Mouse (Mus musculus) lung, embryonic 14.5 days (tissue): ENCODE results near the gene Tmem52b. TPM values are rescaled to one million over a fixed set of nuclear protein-coding genes. Genes with fewer than 3 reads are reported as not detected.

Experiments used
- ATAC-seq: fragments of 200-750 bp; cut with Nextera tagmentation; 2 replicates; pipeline ENCODE4 v1.8.0; 2017; ENCODE audit warnings: mild to moderate bottlenecking, moderate TSS enrichment, moderate library complexity; ENCODE audit not compliant: insufficient read depth
- DNase-seq: peaks from one replicate; pipeline ENCODE4 v3.0.0-alpha.2; 2015
- H3K27ac ChIP-seq: fragments of 300-500 bp; sonication (generic); 2 replicates; pipeline ENCODE4 v1.5.1; 2014; ENCODE audit warnings: low read depth, mild to moderate bottlenecking, moderate library complexity
- H3K27me3 ChIP-seq: fragments of 300-500 bp; sonication (generic); 2 replicates; pipeline ENCODE4 v1.6.1; 2014; ENCODE audit warnings: low read length, control low read depth; ENCODE audit not compliant: insufficient read depth
- H3K36me3 ChIP-seq: fragments of 300-500 bp; sonication (generic); 2 replicates; pipeline ENCODE4 v1.6.1; 2014; ENCODE audit warnings: control low read depth; ENCODE audit not compliant: insufficient read depth
- H3K4me1 ChIP-seq: fragments of 300-500 bp; sonication (generic); 2 replicates; pipeline ENCODE4 v1.6.1; 2014; ENCODE audit warnings: antibody characterized with exemption, control low read depth; ENCODE audit not compliant: insufficient read depth
- H3K4me2 ChIP-seq: fragments of 300-500 bp; sonication (generic); 2 replicates; pipeline ENCODE4 v1.6.1; 2014; ENCODE audit warnings: mild to moderate bottlenecking
- H3K4me3 ChIP-seq: fragments of 300-500 bp; sonication (generic); 2 replicates; pipeline ENCODE4 v1.5.1; 2014; ENCODE audit warnings: low read depth, low read length
- H3K9ac ChIP-seq: fragments of 300-500 bp; sonication (generic); 2 replicates; pipeline ENCODE4 v1.6.1; 2014
- H3K9me3 ChIP-seq: fragments of 300-500 bp; sonication (generic); 2 replicates; pipeline ENCODE4 v1.6.1; 2016; ENCODE audit warnings: low read depth, low read length, control low read depth
- CTCF ChIP-seq: IDR thresholded peaks from 2 replicates; pipeline ENCODE4 v1.5.1; 2016; ENCODE audit warnings: antibody characterized with exemption, low read depth
- WGBS: fragments of 180-500 bp; shearing (Covaris S2); extraction: QIAGEN DNeasy Blood & Tissue Kit; methylation state at CpG from one replicate; pipeline ENCODE4 v1.1.7; 2014; 5-methylcytosine and 5-hydroxymethylcytosine counted together
- polyA plus RNA-seq: library from polyadenylated mRNA; unstranded; fragments of >200 nt; fragmentation: Nextera tagmentation; extraction: Ambion mirVana; gene quantifications from 2 replicates; pipeline ENCODE4 v1.2.1, GENCODE M21; 2014

The Tmem52b gene
- polyA plus RNA-seq, 1 experiment from 2014 or later, result 0.55 TPM

- no peak overlapping the region for H3K4me3 ChIP-seq
- peak overlapping the region; percentile 26; the same call in 1 of the 2 replicates for H3K27ac ChIP-seq
- TF ChIP-seq CTCF, result no peak
- no peaks in the 10 kb centered on the region for H3K27me3 ChIP-seq
- no peaks in the 10 kb centered on the region for H3K36me3 ChIP-seq
- DNase-seq, result no peak
- peaks cover 17% of the 10 kb centered on the region for H3K4me1 ChIP-seq
- no peaks in the 10 kb centered on the region for H3K9me3 ChIP-seq
- H3K4me2 ChIP-seq, result no peak overlapping the region
- H3K9ac ChIP-seq, result no peak overlapping the region
- WGBS, result 41% methylated on average over 2 of the region's 2 CpGs
- no peak for ATAC-seq
These were observed 2.0 kb downstream of the Tmem52b start for GRCm38 (mm10) chr6:129514376-129514775.

DNA sequence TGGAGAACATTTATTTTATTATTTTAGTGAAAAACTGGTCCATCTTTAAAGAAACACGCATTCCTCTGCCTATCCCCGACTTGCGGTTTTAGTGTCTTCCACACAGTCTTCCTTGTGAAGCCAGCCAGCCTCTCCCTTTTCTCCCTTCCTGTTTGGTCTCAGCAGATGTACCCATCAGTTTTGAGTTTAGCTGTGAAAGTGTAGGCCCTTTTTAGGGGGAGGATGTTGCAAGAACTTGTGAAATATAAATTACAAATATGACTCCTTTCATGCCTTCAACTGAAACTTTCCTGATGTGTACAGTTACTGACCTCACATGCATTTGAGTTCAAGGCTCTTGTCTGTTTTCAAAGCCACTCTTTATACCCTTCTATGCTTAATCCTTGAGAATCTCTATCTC is 2.7 kb downstream of the Tmem52b start:
- ATAC-seq (no peak), DNase-seq (no peak)
- WGBS, result 84% methylated on average over 3 of the region's 3 CpGs
- TF ChIP-seq CTCF, result no peak
- Histone ChIP-seq H3K36me3 (no peaks in the 10 kb centered on the region), H3K4me2 (no peak overlapping the region), H3K4me1 (peaks cover 17% of the 10 kb centered on the region), H3K27me3 (no peaks in the 10 kb centered on the region), H3K27ac (no peak overlapping the region), H3K9ac (no peak overlapping the region), H3K4me3 (no peak overlapping the region), H3K9me3 (no peaks in the 10 kb centered on the region)

- H3K4me2 ChIP-seq, result no peak overlapping the region
- H3K9ac ChIP-seq, result no peak overlapping the region
- peaks cover 17% of the 10 kb centered on the region for H3K4me1 ChIP-seq
- 86% methylated on average over 10 of the region's 10 CpGs for WGBS
- H3K4me3 ChIP-seq, result no peak overlapping the region
- H3K9me3 ChIP-seq, result no peaks in the 10 kb centered on the region
- H3K36me3 ChIP-seq, result no peaks in the 10 kb centered on the region
- H3K27me3 ChIP-seq, result no peaks in the 10 kb centered on the region
- DNase-seq (no peak), ATAC-seq (no peak)
- H3K27ac ChIP-seq, result no peak overlapping the region
- TF ChIP-seq CTCF, result no peak
These were observed 4.0 kb downstream of the Tmem52b start for GRCm38 (mm10) chr6:129516388-129516787.

DNA sequence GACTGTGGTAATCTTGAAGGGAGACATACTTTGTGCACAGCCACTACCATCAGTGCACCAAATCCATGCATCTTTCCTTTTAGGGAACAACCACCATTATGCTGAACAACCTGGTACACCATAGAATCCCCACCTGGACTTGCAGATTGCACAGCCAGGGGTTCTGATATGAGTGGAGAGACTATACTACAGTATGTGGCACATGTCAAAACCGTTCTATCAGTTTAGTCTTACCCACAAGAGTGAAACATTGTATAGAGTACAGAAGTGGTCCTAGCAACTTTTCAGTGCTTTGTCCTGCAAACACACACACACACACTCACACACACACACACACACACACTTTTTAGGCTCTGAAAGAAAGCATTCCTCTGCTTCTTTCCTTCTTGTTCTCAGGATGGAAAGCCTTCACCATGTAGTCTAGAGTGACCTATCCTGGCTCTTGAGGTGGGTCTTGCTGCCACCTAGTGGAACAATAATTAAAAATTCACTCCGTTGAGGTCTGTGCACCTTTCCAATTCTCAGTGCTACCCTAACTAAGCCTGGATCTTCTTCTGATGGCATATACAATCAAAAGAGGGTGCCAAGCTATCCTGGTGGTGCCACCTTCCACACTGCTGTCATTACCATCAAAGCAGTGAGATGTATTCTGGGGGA is 5.5 kb downstream of the Tmem52b start:
- Histone ChIP-seq H3K27ac (no peak overlapping the region), H3K4me3 (no peak overlapping the region), H3K36me3 (no peaks in the 10 kb centered on the region), H3K4me1 (peaks cover 14% of the 10 kb centered on the region), H3K4me2 (no peak overlapping the region), H3K27me3 (no peaks in the 10 kb centered on the region), H3K9me3 (no peaks in the 10 kb centered on the region), H3K9ac (no peak overlapping the region)
- WGBS, result 49% methylated on average over 2 of the region's 2 CpGs
- ATAC-seq (peak; percentile 78), DNase-seq (peak; percentile 86)
- peak; percentile 70 for TF ChIP-seq CTCF

DNA sequence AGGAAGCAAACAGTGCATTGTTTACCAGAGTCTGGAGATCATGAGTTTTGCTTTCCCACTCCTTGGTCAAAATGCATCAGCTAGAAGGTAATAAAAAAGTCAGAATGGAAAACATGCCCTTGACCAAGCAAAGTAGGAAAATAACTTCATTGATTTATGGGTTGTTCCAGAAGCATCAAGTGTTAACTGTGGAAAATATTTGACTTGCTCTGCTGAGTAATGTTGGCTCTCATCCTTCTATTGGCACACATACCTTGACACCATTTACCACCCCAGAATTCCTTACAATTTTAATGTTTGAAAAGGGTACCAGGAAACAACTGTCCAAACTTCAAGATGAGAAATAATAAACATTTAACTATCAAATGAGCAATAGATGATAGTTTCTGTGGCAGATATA is 13.7 kb downstream of the Tmem52b start:
- no peak overlapping the region for H3K4me3 ChIP-seq
- ATAC-seq (no peak), DNase-seq (no peak)
- no peaks in the 10 kb centered on the region for H3K27me3 ChIP-seq
- TF ChIP-seq CTCF, result no peak
- no peak overlapping the region for H3K27ac ChIP-seq
- no peak overlapping the region for H3K4me2 ChIP-seq
- H3K4me1 ChIP-seq, result no peaks in the 10 kb centered on the region
- no peak overlapping the region for H3K9ac ChIP-seq
- H3K36me3 ChIP-seq, result no peaks in the 10 kb centered on the region
- no peaks in the 10 kb centered on the region for H3K9me3 ChIP-seq

DNA sequence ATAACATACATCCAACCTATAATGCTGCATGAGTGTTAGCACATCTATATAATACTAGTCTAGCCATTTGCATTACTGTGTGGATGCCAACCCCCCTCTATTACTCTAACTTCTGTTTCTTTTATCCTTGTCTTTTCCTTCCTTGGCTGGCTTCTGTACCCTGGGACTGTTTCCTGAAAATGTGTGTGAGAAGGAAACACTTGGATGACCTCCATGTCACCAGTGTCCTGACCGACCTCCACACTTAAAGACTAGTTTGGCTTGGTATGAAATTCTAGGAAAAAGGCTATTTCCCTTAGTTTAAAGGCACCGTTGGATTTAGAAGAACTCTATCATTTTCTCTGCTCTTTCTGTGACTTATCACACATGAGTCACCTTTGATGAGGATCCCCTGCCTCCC is 15.1 kb downstream of the Tmem52b start:
- Histone ChIP-seq H3K9ac (no peak overlapping the region), H3K4me3 (no peak overlapping the region), H3K4me1 (no peaks in the 10 kb centered on the region), H3K9me3 (no peaks in the 10 kb centered on the region), H3K36me3 (no peaks in the 10 kb centered on the region), H3K27ac (no peak overlapping the region), H3K4me2 (no peak overlapping the region), H3K27me3 (no peaks in the 10 kb centered on the region)
- WGBS, result 71% methylated on average over 2 of the region's 2 CpGs
- ATAC-seq (no peak), DNase-seq (no peak)
- no peak for TF ChIP-seq CTCF

DNA sequence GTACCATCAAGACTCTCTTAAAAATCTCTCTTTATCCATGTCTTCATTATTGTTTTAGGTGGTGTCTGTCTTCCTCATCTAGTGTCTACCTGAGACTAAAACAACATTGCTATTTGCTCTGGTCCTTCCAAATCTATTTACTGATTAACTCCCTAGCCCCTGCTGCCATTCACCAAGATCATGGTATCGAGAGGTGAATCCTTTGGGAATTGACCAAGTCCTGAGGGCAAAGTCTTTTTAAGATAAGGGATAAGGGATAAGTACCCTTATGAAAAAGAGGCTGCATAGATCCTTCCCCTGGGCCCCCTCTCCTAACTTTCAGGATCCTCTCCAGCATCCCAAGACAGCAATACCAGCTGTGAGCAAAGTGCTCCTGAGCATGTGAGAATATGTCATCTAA is 17.2 kb downstream of the Tmem52b start:
- Histone ChIP-seq H3K27me3 (no peaks in the 10 kb centered on the region), H3K4me2 (no peak overlapping the region), H3K36me3 (no peaks in the 10 kb centered on the region), H3K27ac (no peak overlapping the region), H3K9me3 (no peaks in the 10 kb centered on the region), H3K4me1 (0 out of 2 replicates have a peak, but pooled peaks cover under 1% of the 10 kb centered on the region), H3K9ac (no peak overlapping the region), H3K4me3 (no peak overlapping the region)
- 56% methylated on average over 1 of the region's 1 CpGs for WGBS
- DNase-seq, result no peak
- no peak for TF ChIP-seq CTCF
- no peak for ATAC-seq

GRCm38 (mm10) chr6:129530261-129530660 is 17.9 kb downstream of the Tmem52b start:
- H3K9ac ChIP-seq, result no peak overlapping the region
- H3K9me3 ChIP-seq, result no peaks in the 10 kb centered on the region
- no peak overlapping the region for H3K4me2 ChIP-seq
- no peak overlapping the region for H3K27ac ChIP-seq
- no peak for DNase-seq
- no peak overlapping the region for H3K4me3 ChIP-seq
- ATAC-seq, result no peak
- TF ChIP-seq CTCF, result no peak
- H3K36me3 ChIP-seq, result no peaks in the 10 kb centered on the region
- 0 out of 2 replicates have a peak, but pooled peaks cover 5% of the 10 kb centered on the region for H3K4me1 ChIP-seq
- H3K27me3 ChIP-seq, result no peaks in the 10 kb centered on the region
